Comparison of ENCODE assay signal across 12 mouse cellular contexts in genomic region chr12:111829954-111830353, GRCm38 (mm10). TPM values are rescaled to one million over a fixed set of nuclear protein-coding genes. Genes with fewer than 3 reads are reported as not detected.
DNase-seq lines count a peak whose midpoint lies in the region; ATAC-seq and TF ChIP-seq lines count a peak whose summit lies in the region.
"Had no signal": no experiment of that assay in that cellular context is flagged by ENCODE, and none has a peak within 500 bp of the region (broad histone marks: within the 10 kb centered on the region; RNA-seq: fewer than 3 reads in every experiment).

No protein-coding gene starts in this region.

- no peak for ATAC-seq in neural tube, embryonic 11.5 days (ENCODE audit: insufficient read depth, low FRiP score, low TSS enrichment)
- ATAC-seq in forebrain, embryonic 14.5 days = peak; percentile 18; the same call in 1 of the 2 replicates

- no peak overlapping the region for H3K4me3 ChIP-seq in neural tube, embryonic 11.5 days (ENCODE audit: low read depth, low read length)
- no peak overlapping the region for H3K4me3 ChIP-seq in forebrain, embryonic 14.5 days (ENCODE audit: low read depth, low read length)
- H3K4me3 ChIP-seq in myocyte = no peak overlapping the region
- H3K4me3 ChIP-seq: limb, embryonic 10.5 days had no signal

- peaks cover 23% of the 10 kb centered on the region for H3K36me3 ChIP-seq in neural tube, embryonic 11.5 days (ENCODE audit: control insufficient read depth, insufficient read depth, low read length)
- peaks cover 82% of the 10 kb centered on the region for H3K36me3 ChIP-seq in forebrain, embryonic 14.5 days (ENCODE audit: control insufficient read depth, insufficient read depth, low read length)
- H3K36me3 ChIP-seq in myocyte (ENCODE audit: control insufficient read depth, insufficient read depth) = peaks cover 22% of the 10 kb centered on the region

- no peak overlapping the region for H3K4me2 ChIP-seq in neural tube, embryonic 11.5 days (ENCODE audit: low read depth)
- H3K4me2 ChIP-seq in forebrain, embryonic 14.5 days (ENCODE audit: low read length) = no peak overlapping the region
- no peak overlapping the region for H3K4me2 ChIP-seq in myocyte (ENCODE audit: low read depth)
- H3K4me2 ChIP-seq: lung, embryonic 14.5 days had no signal

- H3K9ac ChIP-seq in neural tube, embryonic 11.5 days (ENCODE audit: low read length) = no peak overlapping the region
- no peak overlapping the region for H3K9ac ChIP-seq in forebrain, embryonic 14.5 days (ENCODE audit: low read length)
- H3K9ac ChIP-seq: lung, embryonic 14.5 days had no signal

- no peak for TF ChIP-seq POLR2A in myocyte (IDR thresholded peaks at IDR 0.05; ENCODE audit: insufficient read length, low read depth)

- H3K79me2 ChIP-seq in myocyte (ENCODE audit: control insufficient read depth, insufficient read depth) = no peaks in the 10 kb centered on the region

- H3ac ChIP-seq in myocyte (ENCODE audit: control insufficient read depth, insufficient read length) = no peak overlapping the region

- H3K27ac ChIP-seq in neural tube, embryonic 11.5 days (ENCODE audit: low read depth, low read length) = 0 out of 2 replicates have a peak overlapping the region, but pooled peaks have one; percentile 8
- peak overlapping the region; percentile 70 for H3K27ac ChIP-seq in forebrain, embryonic 14.5 days (ENCODE audit: low read depth, low read length)
- H3K27ac ChIP-seq: limb, embryonic 10.5 days had no signal

- no peaks in the 10 kb centered on the region for H3K9me3 ChIP-seq in neural tube, embryonic 11.5 days (ENCODE audit: control insufficient read depth, low read length)
- H3K9me3 ChIP-seq in forebrain, embryonic 14.5 days (replicated peaks; ENCODE audit: control insufficient read depth, low read length) = no peaks in the 10 kb centered on the region
- H3K9me3 ChIP-seq: limb, embryonic 10.5 days had no signal

- WGBS in neural tube, embryonic 11.5 days = 92% methylated on average over 9 of the region's 9 CpGs
- WGBS in forebrain, embryonic 14.5 days = 73% methylated on average over 9 of the region's 9 CpGs

- no peaks in the 10 kb centered on the region for H3K27me3 ChIP-seq in neural tube, embryonic 11.5 days (ENCODE audit: control insufficient read depth, insufficient read depth, low read length)
- H3K27me3 ChIP-seq in forebrain, embryonic 14.5 days (replicated peaks; ENCODE audit: control insufficient read depth, insufficient read depth, low read length) = no peaks in the 10 kb centered on the region
- H3K27me3 ChIP-seq in myocyte (ENCODE audit: control insufficient read depth, insufficient read depth, insufficient read length) = no peaks in the 10 kb centered on the region

- DNase-seq in heart, adult 11 months = peak; percentile 86
- no peak for DNase-seq in heart, postnatal 25 days (ENCODE audit: low spot score)
- DNase-seq in neural tube, embryonic 11.5 days (ENCODE audit: low spot score) = no peak
- DNase-seq in neural tube, embryonic 10.5 days (ENCODE audit: extremely low spot score, low spot score) = no peak
- DNase-seq in forebrain, embryonic 14.5 days (ENCODE audit: low spot score) = peak; percentile 27
- no peak for DNase-seq in gastrocnemius, postnatal 4 days (ENCODE audit: low spot score in 2 of 2)
- no peak for DNase-seq in kidney, adult 8-10 months
- DNase-seq: heart, postnatal 36 days; lung, embryonic 14.5 days; retina, postnatal 1 day had no signal

- intact Hi-C loops in heart, postnatal 25 days (cut with DNase I) = loop anchor here (1.0 to 5.0 kb wide), 2 partner anchors 35 to 48 kb away; no protein-coding TSS in a partner anchor

- peaks cover 3% of the 10 kb centered on the region; the same call in 1 of the 2 replicates for H3K4me1 ChIP-seq in neural tube, embryonic 11.5 days (ENCODE audit: control insufficient read depth, insufficient read depth, low read length)
- no peaks in the 10 kb centered on the region for H3K4me1 ChIP-seq in forebrain, embryonic 14.5 days (ENCODE audit: control insufficient read depth, insufficient read depth, low read length)
- H3K4me1 ChIP-seq: limb, embryonic 10.5 days had no signal

TF ChIP-seq in myocyte, 11 proteins besides CTCF, POLR2A, EP300 and RAD21:
- TF ChIP-seq CEBPB (IDR thresholded peaks at IDR 0.05; ENCODE audit: insufficient read depth, poor library complexity, severe bottlenecking) (no peak), POLR2AphosphoS2 (IDR thresholded peaks at IDR 0.05; ENCODE audit: insufficient read length, low read depth) (peak; percentile 5)

RNA-seq across cellular contexts. Expression of gene Zfyve21, which starts 16.0 kb away (rescaled TPM):
- 10 to 100 TPM; 61.1 to 66.7 TPM for total RNA-seq in heart, postnatal 25 days (2021)
- 64.5 and 67.3 TPM in 2 replicates for polyA plus RNA-seq in neural tube, embryonic 11.5 days (2014; fragmentation: Nextera tagmentation; extraction: Ambion mirVana)
- polyA plus RNA-seq in forebrain, embryonic 14.5 days (2014; fragmentation: Nextera tagmentation; extraction: Ambion mirVana) = 43.0 and 45.0 TPM in 2 replicates
- 77.7 TPM for polyA plus RNA-seq in myocyte (2012; fragmentation: generic; extraction: Trizol)
- total RNA-seq in gastrocnemius, postnatal 4 days (2021) = 10 to 100 TPM; 35.8 TPM

RNA-seq across cellular contexts. Expression of gene Xrcc3, which starts 16.3 kb away (rescaled TPM):
- total RNA-seq in heart, postnatal 25 days (2021) = 1 to 10 TPM; 1.9 to 2.2 TPM
- polyA plus RNA-seq in neural tube, embryonic 11.5 days (2014; fragmentation: Nextera tagmentation; extraction: Ambion mirVana) = 12.5 and 12.8 TPM in 2 replicates
- polyA plus RNA-seq in forebrain, embryonic 14.5 days (2014; fragmentation: Nextera tagmentation; extraction: Ambion mirVana) = 3.0 and 3.7 TPM in 2 replicates
- 4.9 TPM for polyA plus RNA-seq in myocyte (2012; fragmentation: generic; extraction: Trizol)
- total RNA-seq in gastrocnemius, postnatal 4 days (2021) = 1 to 10 TPM; 5.4 to 5.5 TPM

Comparison
In these comparisons a context has a peak if more than half of its experiments do, and no peak if none do; other contexts are left out.
1. DNase-seq: peak in heart, adult 11 months (single experiment) and forebrain, embryonic 14.5 days (single experiment); none in heart, postnatal 25 days (single experiment), neural tube, embryonic 11.5 days (single experiment), neural tube, embryonic 10.5 days (single experiment), gastrocnemius, postnatal 4 days (0 of 2) and kidney, adult 8-10 months (0 of 2).